Mouse (Mus musculus): ENCODE measurements at regions not wholly inside any gene's neighbourhood (a gene's known extent, or its start where the extent isn't known, plus 50 kb on each side); places are given as distances from the start of the nearest gene placed in this dataset.

- Histone ChIP-seq H3K27ac (no peak overlapping the region), H3K9ac (no peak overlapping the region), H3K4me1 (no peaks in the 10 kb centered on the region), H3K4me3 (replicated peaks) (no peak overlapping the region), H3K9me3 (no peaks in the 10 kb centered on the region), H3K36me3 (no peaks in the 10 kb centered on the region), H3K27me3 (replicated peaks) (no peaks in the 10 kb centered on the region), H3K4me2 (no peak overlapping the region)
- no peak for ATAC-seq (ENCODE audit: insufficient read depth, low FRiP score, low read depth)
- 74% methylated on average over 3 of the region's 3 CpGs for WGBS
These were observed 130.4 kb upstream of the Cpeb2 start for GRCm38 (mm10) chr5:43102590-43102989.

GRCm38 (mm10) chr5:43103728-43104127, 129.2 kb upstream of the Cpeb2 start:
- WGBS = 72% methylated on average over 7 of the region's 7 CpGs
- Histone ChIP-seq H3K4me3 (replicated peaks) (no peak overlapping the region), H3K9ac (no peak overlapping the region), H3K9me3 (no peaks in the 10 kb centered on the region), H3K4me2 (no peak overlapping the region), H3K4me1 (no peaks in the 10 kb centered on the region), H3K27me3 (replicated peaks) (no peaks in the 10 kb centered on the region), H3K36me3 (no peaks in the 10 kb centered on the region), H3K27ac (no peak overlapping the region)
- peak; percentile 60; the same call in 1 of the 2 replicates for ATAC-seq (ENCODE audit: insufficient read depth, low FRiP score, low read depth)

GRCm38 (mm10) chr5:43105528-43105927, 127.4 kb upstream of the Cpeb2 start:
- no peak overlapping the region for H3K4me3 ChIP-seq (replicated peaks)
- no peaks in the 10 kb centered on the region for H3K4me1 ChIP-seq
- no peak for ATAC-seq (ENCODE audit: insufficient read depth, low FRiP score, low read depth)
- H3K9ac ChIP-seq = no peak overlapping the region
- 72% methylated on average over 5 of the region's 5 CpGs for WGBS
- no peaks in the 10 kb centered on the region for H3K36me3 ChIP-seq
- H3K4me2 ChIP-seq = no peak overlapping the region
- H3K27me3 ChIP-seq (replicated peaks) = no peaks in the 10 kb centered on the region
- no peak overlapping the region for H3K27ac ChIP-seq
- H3K9me3 ChIP-seq = no peaks in the 10 kb centered on the region

- no peaks in the 10 kb centered on the region for H3K4me1 ChIP-seq
- H3K27ac ChIP-seq = no peak overlapping the region
- WGBS = 71% methylated on average over 9 of the region's 9 CpGs
- no peak overlapping the region for H3K9ac ChIP-seq
- H3K9me3 ChIP-seq = no peaks in the 10 kb centered on the region
- no peak for ATAC-seq (ENCODE audit: insufficient read depth, low FRiP score, low read depth)
- no peaks in the 10 kb centered on the region for H3K27me3 ChIP-seq (replicated peaks)
- no peaks in the 10 kb centered on the region for H3K36me3 ChIP-seq
- no peak overlapping the region for H3K4me3 ChIP-seq (replicated peaks)
- H3K4me2 ChIP-seq = no peak overlapping the region
These were observed 125.3 kb upstream of the Cpeb2 start for GRCm38 (mm10) chr5:43107436-43108259.

GRCm38 (mm10) chr5:43108260-43108589, 124.7 kb upstream of the Cpeb2 start:
- WGBS = 67% methylated on average over 2 of the region's 2 CpGs
- ATAC-seq (ENCODE audit: insufficient read depth, low FRiP score, low read depth) = no peak

GRCm38 (mm10) chr5:43110122-43110521, 122.8 kb upstream of the Cpeb2 start:
- H3K27ac ChIP-seq = no peak overlapping the region
- H3K27me3 ChIP-seq (replicated peaks) = no peaks in the 10 kb centered on the region
- no peaks in the 10 kb centered on the region for H3K36me3 ChIP-seq
- no peak overlapping the region for H3K4me2 ChIP-seq
- WGBS = 57% methylated on average over 5 of the region's 5 CpGs
- peak; percentile 59; the same call in 1 of the 2 replicates for ATAC-seq (ENCODE audit: insufficient read depth, low FRiP score, low read depth)
- no peaks in the 10 kb centered on the region for H3K4me1 ChIP-seq
- no peaks in the 10 kb centered on the region for H3K9me3 ChIP-seq
- no peak overlapping the region for H3K4me3 ChIP-seq (replicated peaks)
- H3K9ac ChIP-seq = no peak overlapping the region

More at GRCm38 (mm10) chr5:43108260-43108589, 124.7 kb upstream of the Cpeb2 start:
- no peak overlapping the region for H3K27ac ChIP-seq
- H3K9ac ChIP-seq = no peak overlapping the region
- H3K4me2 ChIP-seq = no peak overlapping the region
- no peak overlapping the region for H3K4me3 ChIP-seq (replicated peaks)
- no peaks in the 10 kb centered on the region for H3K4me1 ChIP-seq
- no peaks in the 10 kb centered on the region for H3K9me3 ChIP-seq
- no peaks in the 10 kb centered on the region for H3K27me3 ChIP-seq (replicated peaks)
- no peaks in the 10 kb centered on the region for H3K36me3 ChIP-seq

- Histone ChIP-seq H3K4me2 (no peak overlapping the region), H3K9me3 (no peaks in the 10 kb centered on the region), H3K36me3 (no peaks in the 10 kb centered on the region), H3K4me1 (no peaks in the 10 kb centered on the region), H3K27me3 (replicated peaks) (no peaks in the 10 kb centered on the region), H3K9ac (no peak overlapping the region), H3K27ac (no peak overlapping the region), H3K4me3 (replicated peaks) (no peak overlapping the region)
- ATAC-seq (ENCODE audit: insufficient read depth, low FRiP score, low read depth) = no peak
- WGBS = 62% methylated on average over 2 of the region's 2 CpGs
These were observed 121.2 kb upstream of the Cpeb2 start for GRCm38 (mm10) chr5:43111740-43112139.

GRCm38 (mm10) chr5:43113405-43114119, 119.4 kb upstream of the Cpeb2 start:
- no peak for ATAC-seq (ENCODE audit: insufficient read depth, low FRiP score, low read depth)
- 66% methylated on average over 12 of the region's 12 CpGs for WGBS
- H3K9ac ChIP-seq = no peak overlapping the region
- no peaks in the 10 kb centered on the region for H3K27me3 ChIP-seq (replicated peaks)
- H3K4me2 ChIP-seq = no peak overlapping the region
- H3K27ac ChIP-seq = no peak overlapping the region
- H3K36me3 ChIP-seq = no peaks in the 10 kb centered on the region
- no peak overlapping the region for H3K4me3 ChIP-seq (replicated peaks)
- no peaks in the 10 kb centered on the region for H3K4me1 ChIP-seq
- H3K9me3 ChIP-seq = no peaks in the 10 kb centered on the region

GRCm38 (mm10) chr5:43115507-43115906, 117.5 kb upstream of the Cpeb2 start:
- H3K4me2 ChIP-seq = no peak overlapping the region
- no peak overlapping the region for H3K27ac ChIP-seq
- no peaks in the 10 kb centered on the region for H3K36me3 ChIP-seq
- H3K4me3 ChIP-seq (replicated peaks) = no peak overlapping the region
- ATAC-seq (ENCODE audit: insufficient read depth, low FRiP score, low read depth) = no peak
- no peaks in the 10 kb centered on the region for H3K4me1 ChIP-seq
- H3K9me3 ChIP-seq = no peaks in the 10 kb centered on the region
- 83% methylated on average over 3 of the region's 3 CpGs for WGBS
- H3K27me3 ChIP-seq (replicated peaks) = no peaks in the 10 kb centered on the region
- H3K9ac ChIP-seq = no peak overlapping the region

- ATAC-seq (ENCODE audit: insufficient read depth, low FRiP score, low read depth) = no peak
- 58% methylated on average over 7 of the region's 7 CpGs for whole genome bisulfite sequencing
- H3K27me3 ChIP-seq (replicated peaks) = no peaks in the 10 kb centered on the region
- no peaks in the 10 kb centered on the region for H3K9me3 ChIP-seq
- no peak overlapping the region for H3K4me2 ChIP-seq
- H3K36me3 ChIP-seq = no peaks in the 10 kb centered on the region
- no peak overlapping the region for H3K27ac ChIP-seq
- H3K9ac ChIP-seq = no peak overlapping the region
- H3K4me3 ChIP-seq (replicated peaks) = no peak overlapping the region
- H3K4me1 ChIP-seq = no peaks in the 10 kb centered on the region
These were observed 116.1 kb upstream of the Cpeb2 start for GRCm38 (mm10) chr5:43116821-43117220.

GRCm38 (mm10) chr5:43121065-43121464, 111.9 kb upstream of the Cpeb2 start:
- Histone ChIP-seq H3K4me2 (no peak overlapping the region), H3K4me1 (no peaks in the 10 kb centered on the region), H3K36me3 (no peaks in the 10 kb centered on the region), H3K9ac (no peak overlapping the region), H3K9me3 (no peaks in the 10 kb centered on the region), H3K27me3 (replicated peaks) (no peaks in the 10 kb centered on the region), H3K27ac (no peak overlapping the region), H3K4me3 (replicated peaks) (no peak overlapping the region)
- ATAC-seq (ENCODE audit: insufficient read depth, low FRiP score, low read depth) = no peak
- 75% methylated on average over 2 of the region's 2 CpGs for WGBS

GRCm38 (mm10) chr5:43124301-43124700, 108.7 kb upstream of the Cpeb2 start:
- no peaks in the 10 kb centered on the region for H3K9me3 ChIP-seq
- no peak overlapping the region for H3K4me2 ChIP-seq
- H3K9ac ChIP-seq = no peak overlapping the region
- ATAC-seq (ENCODE audit: insufficient read depth, low FRiP score, low read depth) = no peak
- no peaks in the 10 kb centered on the region for H3K36me3 ChIP-seq
- no peak overlapping the region for H3K27ac ChIP-seq
- H3K4me3 ChIP-seq (replicated peaks) = no peak overlapping the region
- no peaks in the 10 kb centered on the region for H3K4me1 ChIP-seq
- H3K27me3 ChIP-seq (replicated peaks) = no peaks in the 10 kb centered on the region

Measured in stomach, embryonic 15.5 days (tissue).